22 mouse cellular contexts compared by ENCODE assay signal in the genomic region with DNA sequence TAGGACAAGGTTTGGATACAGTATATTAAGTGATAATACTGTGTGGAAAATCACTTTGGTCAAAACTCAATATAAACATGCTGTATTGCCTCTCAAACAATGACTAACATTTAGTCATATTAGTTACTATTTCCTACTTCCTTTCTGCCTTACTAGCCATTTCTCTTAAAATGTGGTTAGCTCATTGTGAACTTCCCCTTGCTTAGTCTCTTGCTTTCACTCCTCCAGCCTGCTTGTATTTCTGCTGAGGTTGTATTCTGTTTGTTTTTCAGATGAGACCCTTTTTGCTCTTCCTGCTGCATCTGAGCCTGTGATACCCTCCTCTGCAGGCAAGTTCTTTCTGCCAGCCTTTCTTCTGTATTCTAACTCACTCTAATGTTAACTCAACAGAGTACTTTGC. TPM values are rescaled to one million over a fixed set of nuclear protein-coding genes. Genes with fewer than 3 reads are reported as not detected.
DNase-seq lines count a peak whose midpoint lies in the region; ATAC-seq and TF ChIP-seq lines count a peak whose summit lies in the region.
"Had no signal": no experiment of that assay in that cellular context is flagged by ENCODE, and none has a peak within 500 bp of the region (broad histone marks: within the 10 kb centered on the region; RNA-seq: fewer than 3 reads in every experiment).

No protein-coding gene starts in this region.

- no peak overlapping the region for H3ac ChIP-seq in myocyte (ENCODE audit: control insufficient read depth, insufficient read length)

- TF ChIP-seq POLR2A in MEL (IDR thresholded peaks at IDR 0.05; ENCODE audit: control insufficient read depth in 1 of 2, insufficient read depth in 1 of 2, low read depth in 1 of 2, low read length in 2 of 2, poor library complexity in 1 of 2) (no peak), myocyte (IDR thresholded peaks at IDR 0.05; ENCODE audit: insufficient read length, low read depth) (no peak)

- H3K79me2 ChIP-seq in MEL (ENCODE audit: control insufficient read depth, insufficient read depth, low read length, poor library complexity) (peaks cover 11% of the 10 kb centered on the region; the same call in 1 of the 2 replicates), myocyte (ENCODE audit: control insufficient read depth, insufficient read depth) (peaks cover 100% of the 10 kb centered on the region)

- no peaks in the 10 kb centered on the region for H3K9me3 ChIP-seq in heart, embryonic 15.5 days (replicated peaks)
- H3K9me3 ChIP-seq in MEL (replicated peaks; ENCODE audit: insufficient read depth, low read length), result no peaks in the 10 kb centered on the region
- H3K9me3 ChIP-seq: embryonic facial prominence, embryonic 12.5 days; forebrain, embryonic 15.5 days; heart, embryonic 12.5 days; limb, embryonic 13.5 days; liver, embryonic 15.5 days; megakaryocyte, embryonic 14.5 days had no signal

- H3K36me3 ChIP-seq in heart, embryonic 15.5 days, result peaks cover 23% of the 10 kb centered on the region
- H3K36me3 ChIP-seq in MEL (ENCODE audit: control insufficient read depth in 1 of 2, insufficient read depth in 2 of 2, low read length in 2 of 2) (peaks cover 21 to 30% of the 10 kb centered on the region in 2 experiments), myocyte (ENCODE audit: control insufficient read depth, insufficient read depth) (peaks cover 52% of the 10 kb centered on the region)

- 0 out of 2 replicates have a peak overlapping the region, but pooled peaks have one; percentile 2 for H3K27ac ChIP-seq in heart, embryonic 15.5 days
- H3K27ac ChIP-seq in MEL (ENCODE audit: control insufficient read depth, low read depth, low read length), result no peak overlapping the region
- H3K27ac ChIP-seq: embryonic facial prominence, embryonic 12.5 days; forebrain, embryonic 15.5 days; kidney, postnatal 0 days; limb, embryonic 13.5 days; liver, embryonic 15.5 days had no signal

- no peaks in the 10 kb centered on the region for H3K27me3 ChIP-seq in heart, embryonic 15.5 days
- no peaks in the 10 kb centered on the region for H3K27me3 ChIP-seq in MEL (ENCODE audit: control insufficient read depth in 1 of 2, insufficient read depth in 2 of 2, low read length in 2 of 2)
- no peaks in the 10 kb centered on the region for H3K27me3 ChIP-seq in myocyte (ENCODE audit: control insufficient read depth, insufficient read depth, insufficient read length)
- H3K27me3 ChIP-seq: embryonic facial prominence, embryonic 12.5 days; forebrain, embryonic 15.5 days; heart, embryonic 12.5 days; limb, embryonic 13.5 days; liver, embryonic 15.5 days; megakaryocyte, embryonic 14.5 days had no signal

- TF ChIP-seq EP300 in MEL (IDR thresholded peaks at IDR 0.05; ENCODE audit: low read depth in 1 of 2, low read length in 2 of 2), result no peak; a peak in 1 of 4 replicates

- H3K4me3 ChIP-seq in heart, embryonic 15.5 days, result no peak overlapping the region
- no peak overlapping the region for H3K4me3 ChIP-seq in MEL (ENCODE audit: control insufficient read depth in 1 of 2, insufficient read depth in 1 of 2, low read depth in 2 of 2, low read length in 2 of 2)
- no peak overlapping the region for H3K4me3 ChIP-seq in myocyte
- H3K4me3 ChIP-seq: embryonic facial prominence, embryonic 12.5 days; forebrain, embryonic 15.5 days; heart, embryonic 12.5 days; limb, embryonic 13.5 days; liver, embryonic 15.5 days; megakaryocyte, embryonic 14.5 days had no signal

- no peak for TF ChIP-seq RAD21 in MEL (IDR thresholded peaks at IDR 0.05; ENCODE audit: low read depth, low read length)

- no peak overlapping the region for H3K4me2 ChIP-seq in heart, embryonic 15.5 days
- peak overlapping the region; percentile 18 for H3K4me2 ChIP-seq in myocyte (ENCODE audit: low read depth)
- H3K4me2 ChIP-seq: embryonic facial prominence, embryonic 12.5 days; forebrain, embryonic 15.5 days; heart, embryonic 12.5 days; limb, embryonic 13.5 days; liver, embryonic 15.5 days had no signal

- DNase-seq in heart, adult 11 months, result no peak
- peak; percentile 64 for DNase-seq in MEL (ENCODE audit: low read depth, low spot score)
- no peak for DNase-seq in lung, adult 18-20 months
- DNase-seq in adrenal gland, adult 2 months, result no peak
- no peak for DNase-seq in right cerebral cortex, postnatal 36 days (ENCODE audit: low spot score in 2 of 2)
- DNase-seq: cerebellum, adult 8-10 months; gastrocnemius, postnatal 25 days; kidney, adult 18-20 months; spleen, adult 18-20 months had no signal

- TF ChIP-seq CTCF in MEL (IDR thresholded peaks at IDR 0.05 in 2 of 3, conservative IDR thresholded peaks at IDR 0.05 in 1 of 3; ENCODE audit: control insufficient read depth in 1 of 3, insufficient read depth in 1 of 3, low read depth in 2 of 3, low read length in 3 of 3, poor library complexity in 1 of 3, severe bottlenecking in 1 of 3), result no peak

- H3K9ac ChIP-seq in heart, embryonic 15.5 days, result no peak overlapping the region
- no peak overlapping the region for H3K9ac ChIP-seq in MEL (ENCODE audit: control insufficient read depth, low read depth, low read length, poor library complexity, severe bottlenecking)
- H3K9ac ChIP-seq: embryonic facial prominence, embryonic 12.5 days; forebrain, embryonic 15.5 days; heart, embryonic 12.5 days; limb, embryonic 13.5 days; liver, embryonic 15.5 days had no signal

- ATAC-seq in heart, embryonic 15.5 days (replicated peaks; ENCODE audit: insufficient number of reproducible peaks, insufficient read depth, low FRiP score, low read depth), result no peak
- ATAC-seq in hematopoietic stem cell, adult 5-6 weeks (replicated peaks in 1 of 2; ENCODE audit: insufficient read depth in 1 of 2, low FRiP score in 2 of 2, low TSS enrichment in 1 of 2, low read depth in 1 of 2, poor library complexity in 2 of 2, severe bottlenecking in 2 of 2), result peak; percentile 56 to 65; a peak in 3 of 4 replicates
- ATAC-seq: forebrain, embryonic 15.5 days; hindbrain, embryonic 16.5 days; lung, postnatal 0 days; midbrain, embryonic 16.5 days had no signal

- H3K4me1 ChIP-seq in heart, embryonic 15.5 days (replicated peaks), result peaks cover 10% of the 10 kb centered on the region
- peaks cover 10 to 11% of the 10 kb centered on the region in 2 experiments for H3K4me1 ChIP-seq in MEL (ENCODE audit: control insufficient read depth in 1 of 2, insufficient read depth in 2 of 2, low read length in 2 of 2)
- H3K4me1 ChIP-seq: embryonic facial prominence, embryonic 12.5 days; limb, embryonic 13.5 days; liver, embryonic 15.5 days had no signal

TF ChIP-seq in MEL, 35 proteins besides CTCF, POLR2A, EP300 and RAD21:
- no peak for TF ChIP-seq MAFK (IDR thresholded peaks at IDR 0.05; ENCODE audit: borderline replicate concordance, low read depth, low read length)
- TF ChIP-seq MXI1 (IDR thresholded peaks at IDR 0.05; ENCODE audit: low read depth, low read length), result no peak
- no peak for TF ChIP-seq POLR2AphosphoS5 (IDR thresholded peaks at IDR 0.05; ENCODE audit: borderline replicate concordance, low read depth, low read length)
- 0 out of 2 replicates have a peak, but pooled peaks have one; percentile 65 for TF ChIP-seq MYC (IDR thresholded peaks at IDR 0.05; ENCODE audit: low read depth, low read length)

TF ChIP-seq in myocyte, 11 proteins besides CTCF, POLR2A, EP300 and RAD21:
- no peak for TF ChIP-seq POLR2AphosphoS2 (IDR thresholded peaks at IDR 0.05; ENCODE audit: insufficient read length, low read depth)
- TF ChIP-seq CEBPB (IDR thresholded peaks at IDR 0.05; ENCODE audit: insufficient read depth, poor library complexity, severe bottlenecking), result no peak
- no peak for TF ChIP-seq E2F4 (IDR thresholded peaks at IDR 0.05; ENCODE audit: insufficient read depth)
- no peak for TF ChIP-seq MYOG (IDR thresholded peaks at IDR 0.05; ENCODE audit: control insufficient read depth in 1 of 3, insufficient read depth in 1 of 3, insufficient read length in 2 of 3, low read depth in 2 of 3)
- TF ChIP-seq MAX (IDR thresholded peaks at IDR 0.05; ENCODE audit: low read depth), result no peak
- no peak for TF ChIP-seq REST (IDR thresholded peaks at IDR 0.05; ENCODE audit: insufficient read depth, insufficient read length)
- TF ChIP-seq TCF3 (IDR thresholded peaks at IDR 0.05; ENCODE audit: insufficient read length, low read depth), result no peak
- no peak for TF ChIP-seq SRF (IDR thresholded peaks at IDR 0.05; ENCODE audit: control insufficient read depth, insufficient read length, low read depth)
- TF ChIP-seq USF1 (IDR thresholded peaks at IDR 0.05; ENCODE audit: low read depth), result no peak
- TF ChIP-seq TCF12 (IDR thresholded peaks at IDR 0.05; ENCODE audit: insufficient read depth, poor library complexity, severe bottlenecking), result no peak
- no peak for TF ChIP-seq MYOD1 (IDR thresholded peaks at IDR 0.05; ENCODE audit: control insufficient read depth in 1 of 3, insufficient read length in 2 of 3, low read depth in 2 of 3)

RNA-seq across cellular contexts. Expression of a gene that starts 12.5 kb away (rescaled TPM):
- polyA plus RNA-seq in heart, embryonic 15.5 days (2015; fragmentation: Nextera tagmentation; extraction: Ambion mirVana), result 57.4 and 59.5 TPM in 2 replicates
- total RNA-seq in MEL (2012; rRNA removed), result 46.5 and 53.1 TPM in 2 replicates
- 100 to 1,000 TPM in 1 of 2 experiments, 10 to 100 TPM in 1; 57.8 to 202 TPM for polyA plus RNA-seq in MEL (2012; ENCODE audit: insufficient read depth in 1 of 2, insufficient read length in 2 of 2, low read depth in 1 of 2, low replicate concordance in 2 of 2, missing spikeins in 1 of 2)
- total RNA-seq in hematopoietic stem cell, adult 5-6 weeks (2017), result 126 and 139 TPM in 2 replicates
- polyA plus RNA-seq in myocyte (2012; fragmentation: generic; extraction: Trizol), result 309 TPM
- 100 to 1,000 TPM; 354 to 360 TPM for total RNA-seq in adrenal gland, adult 2 months (2021)
- 271 and 284 TPM in 2 replicates for polyA plus RNA-seq in adrenal gland, adult 2 months (2012; rRNA removed)
